Mouse (Mus musculus): ENCODE data around the gene Sacm1l. TPM values are rescaled to one million over a fixed set of nuclear protein-coding genes. Genes with fewer than 3 reads are reported as not detected.
A peak's percentile ranks its signal among the peaks of the same experiment; 100 is the strongest.

Gene Sacm1l
- total RNA-seq (2021): 10 to 100 TPM; 51.0 to 58.1 TPM

- peak; percentile 93 to 94 for DNase-seq (ENCODE audit: extremely low spot score in 1 of 2, low spot score in 1 of 2)
Observed at GRCm38 (mm10) chr9:123529392-123530157, at the start of gene Sacm1l. Sacm1l (plus strand) TSS chr9:123529759.

GRCm38 (mm10) chr9:123479876-123480252 lies 49.7 kb upstream of the Sacm1l start:
- no peak for DNase-seq (ENCODE audit: extremely low spot score in 1 of 2, low spot score in 1 of 2)

GRCm38 (mm10) chr9:123480253-123480921 lies 49.2 kb upstream of the Sacm1l start:
- no peak for DNase-seq (ENCODE audit: extremely low spot score in 1 of 2, low spot score in 1 of 2)

- no peak for DNase-seq (ENCODE audit: extremely low spot score in 1 of 2, low spot score in 1 of 2)
Observed at GRCm38 (mm10) chr9:123481136-123481535, 48.4 kb upstream of the Sacm1l start.

- no peak for DNase-seq (ENCODE audit: extremely low spot score in 1 of 2, low spot score in 1 of 2)
Observed at GRCm38 (mm10) chr9:123483598-123483997, 46.0 kb upstream of the Sacm1l start.

- no peak for DNase-seq (ENCODE audit: extremely low spot score in 1 of 2, low spot score in 1 of 2)
Observed at GRCm38 (mm10) chr9:123484830-123485229, 44.7 kb upstream of the Sacm1l start.

GRCm38 (mm10) chr9:123485561-123485960 lies 44.0 kb upstream of the Sacm1l start:
- DNase-seq (ENCODE audit: extremely low spot score in 1 of 2, low spot score in 1 of 2): no peak

- no peak for DNase-seq (ENCODE audit: extremely low spot score in 1 of 2, low spot score in 1 of 2)
Observed at GRCm38 (mm10) chr9:123486635-123487034, 42.9 kb upstream of the Sacm1l start.

GRCm38 (mm10) chr9:123489073-123489472 lies 40.5 kb upstream of the Sacm1l start:
- DNase-seq (ENCODE audit: extremely low spot score in 1 of 2, low spot score in 1 of 2): no peak

- DNase-seq (ENCODE audit: extremely low spot score in 1 of 2, low spot score in 1 of 2): no peak
Observed at GRCm38 (mm10) chr9:123489727-123490343, 39.7 kb upstream of the Sacm1l start.

- no peak for DNase-seq (ENCODE audit: extremely low spot score in 1 of 2, low spot score in 1 of 2)
Observed at GRCm38 (mm10) chr9:123490930-123491329, 38.6 kb upstream of the Sacm1l start.

GRCm38 (mm10) chr9:123491917-123492585 lies 37.5 kb upstream of the Sacm1l start:
- DNase-seq (ENCODE audit: extremely low spot score in 1 of 2, low spot score in 1 of 2): peak in 1 of 2 experiments; percentile 53

GRCm38 (mm10) chr9:123496665-123497064 lies 32.9 kb upstream of the Sacm1l start:
- DNase-seq (ENCODE audit: extremely low spot score in 1 of 2, low spot score in 1 of 2): no peak

- no peak for DNase-seq (ENCODE audit: extremely low spot score in 1 of 2, low spot score in 1 of 2)
Observed at GRCm38 (mm10) chr9:123497906-123498305, 31.7 kb upstream of the Sacm1l start.

GRCm38 (mm10) chr9:123500480-123500879 lies 29.1 kb upstream of the Sacm1l start:
- DNase-seq (ENCODE audit: extremely low spot score in 1 of 2, low spot score in 1 of 2): no peak

- no peak for DNase-seq (ENCODE audit: extremely low spot score in 1 of 2, low spot score in 1 of 2)
Observed at GRCm38 (mm10) chr9:123503171-123503834, 26.3 kb upstream of the Sacm1l start.

- no peak for DNase-seq (ENCODE audit: extremely low spot score in 1 of 2, low spot score in 1 of 2)
Observed at GRCm38 (mm10) chr9:123504325-123504724, 25.2 kb upstream of the Sacm1l start.

GRCm38 (mm10) chr9:123505598-123505997 lies 24.0 kb upstream of the Sacm1l start:
- no peak for DNase-seq (ENCODE audit: extremely low spot score in 1 of 2, low spot score in 1 of 2)

- no peak for DNase-seq (ENCODE audit: extremely low spot score in 1 of 2, low spot score in 1 of 2)
Observed at GRCm38 (mm10) chr9:123506270-123507146, 23.1 kb upstream of the Sacm1l start.

Measured in layer of hippocampus, postnatal 25 days (tissue).